Mouse (Mus musculus): ENCODE results near the gene Gbp9.
"Not testable (repeated sequence)": the region's sequence is repeated elsewhere in the genome, so short reads cannot be mapped to it uniquely, and the experiment has no call there.

The Gbp9 gene

DNA sequence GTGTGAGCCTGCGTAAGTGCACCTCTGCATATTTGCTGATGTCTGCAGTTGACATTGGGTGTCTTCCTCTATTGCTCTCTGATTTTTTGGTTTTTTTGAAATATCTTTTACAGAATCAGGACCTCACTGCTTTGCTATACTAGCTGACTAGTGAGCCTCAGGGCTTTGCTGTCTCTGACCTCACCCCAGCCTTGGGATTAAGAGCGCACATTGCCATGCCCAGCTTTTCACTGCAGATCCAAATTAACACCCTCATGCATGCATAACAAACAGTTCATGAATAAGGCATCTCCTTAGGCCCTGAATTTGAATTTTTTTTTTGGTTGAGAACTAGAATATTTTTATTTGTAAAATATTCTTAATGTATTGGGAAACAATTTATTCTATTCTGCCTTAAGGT, 84.1 kb downstream of the Gbp9 start:
- DNase-seq (ENCODE audit: low spot score): no peak

GRCm38 (mm10) chr5:105053471-105054169, 85.7 kb downstream of the Gbp9 start:
- DNase-seq (ENCODE audit: low spot score): not testable (repeated sequence)

DNA sequence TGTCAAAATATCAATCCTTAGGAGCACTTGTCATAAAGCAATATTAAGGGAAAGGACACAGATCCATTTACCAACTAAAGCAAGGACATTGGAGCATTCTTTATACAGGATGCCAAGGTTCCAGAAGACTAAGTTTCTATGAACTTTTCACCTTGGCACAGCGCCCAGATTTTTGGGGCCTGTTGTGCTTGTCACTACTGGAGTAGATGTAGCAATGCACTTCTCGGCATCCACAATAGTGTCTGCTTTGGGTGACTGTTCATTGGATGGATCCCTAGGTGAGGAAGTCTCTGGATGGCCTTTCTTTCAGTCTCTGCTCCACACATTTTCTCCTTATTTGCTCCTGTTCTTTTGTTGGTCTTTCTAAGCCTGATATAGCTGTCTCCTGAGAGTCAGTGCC, 107.0 kb downstream of the Gbp9 start:
- no peak for DNase-seq (ENCODE audit: low spot score)
